Mouse (Mus musculus) liver, adult 2 months (tissue): ENCODE data around the gene Atp6v1g1. TPM values are rescaled to one million over a fixed set of nuclear protein-coding genes. Genes with fewer than 3 reads are reported as not detected.

ENCODE experiments used
- DNase-seq: peaks from one replicate; pipeline ENCODE4 v3.0.0-alpha.2; 2011; ENCODE audit warnings: low read depth, low spot score; ENCODE audit errors: extremely low read depth
- H3K27ac ChIP-seq: fragments of 200-500 bp; replicated peaks from 2 replicates; pipeline ENCODE4 v1.5.1; 2012; ENCODE audit warnings: low read depth, mild to moderate bottlenecking, control low read depth, inconsistent platforms, low read length; ENCODE audit not compliant: insufficient read depth
- H3K27me3 ChIP-seq: fragments of 200-500 bp; 2 replicates; pipeline ENCODE4 v1.6.1; 2012; ENCODE audit warnings: mild to moderate bottlenecking, moderate library complexity, low read length, inconsistent platforms; ENCODE audit not compliant: control insufficient read depth, insufficient read depth
- H3K36me3 ChIP-seq: fragments of 200-500 bp; 2 replicates; pipeline ENCODE4 v1.6.1; 2012; ENCODE audit warnings: low read length, inconsistent platforms; ENCODE audit not compliant: control insufficient read depth, insufficient read depth
- H3K4me1 ChIP-seq: fragments of 200-500 bp; 2 replicates; pipeline ENCODE4 v1.6.1; 2011; ENCODE audit warnings: low read length; ENCODE audit not compliant: control insufficient read depth, insufficient read depth
- H3K4me3 ChIP-seq: fragments of 200-500 bp; 2 replicates; pipeline ENCODE4 v1.5.1; 2011; ENCODE audit warnings: low read depth, mild to moderate bottlenecking, control low read depth, low read length, moderate library complexity; ENCODE audit not compliant: insufficient read depth
- H3K79me2 ChIP-seq: fragments of 200-500 bp; 2 replicates; pipeline ENCODE4 v1.6.1; 2012; ENCODE audit warnings: inconsistent platforms, mild to moderate bottlenecking, low read length, moderate library complexity; ENCODE audit not compliant: control insufficient read depth, insufficient read depth
- H3K9ac ChIP-seq: fragments of 200-500 bp; 2 replicates; pipeline ENCODE4 v1.6.1; 2012; ENCODE audit warnings: low read depth, mild to moderate bottlenecking, control low read depth, inconsistent platforms, low read length
- CTCF ChIP-seq: fragments of 200-500 bp; IDR thresholded peaks from 2 replicates; pipeline ENCODE4 v1.5.1; 2011; ENCODE audit warnings: low read depth, low read length, control low read depth
- POLR2A ChIP-seq: fragments of 200-500 bp; IDR thresholded peaks from 2 replicates; pipeline ENCODE4 v1.6.1; 2011; ENCODE audit warnings: low read length, control low read depth; ENCODE audit not compliant: insufficient read depth; ENCODE audit errors: extremely low read depth
- WGBS: fragments of 180-500 bp; shearing (Covaris S2); methylation state at CpG from one replicate; pipeline ENCODE4 v1.1.7; 2018; 5-methylcytosine and 5-hydroxymethylcytosine counted together
- polyA plus RNA-seq: library from polyadenylated mRNA; depleted of rRNA; stranded (reverse); fragments of >200 nt; gene quantifications from 2 replicates; pipeline ENCODE4 v1.2.3, GENCODE M21; 2012; rRNA removed
- total RNA-seq: library from RNA; depleted of rRNA; stranded (reverse); fragments of >200 nt; gene quantifications from 2 replicates; pipeline ENCODE4 v1.2.3, GENCODE M21; 2014; rRNA removed

Gene Atp6v1g1
- total RNA-seq = 79.7 and 82.6 TPM in 2 replicates
- polyA plus RNA-seq = 31.6 and 33.4 TPM in 2 replicates

GRCm38 (mm10) chr4:63544494-63545230, at the start of gene Atp6v1g1:
Gene Atp6v1g1 (plus strand): TSS chr4:63544772.
- peaks cover 20% of the 10 kb centered on the region for H3K4me1 ChIP-seq
- H3K36me3 ChIP-seq = peaks cover 14% of the 10 kb centered on the region
- WGBS = under 1% methylated on average over 57 of the region's 57 CpGs
- no peaks in the 10 kb centered on the region for H3K27me3 ChIP-seq
- H3K4me3 ChIP-seq = peak within 1 kb of the TSS; percentile 98
- peak within 1 kb of the TSS; percentile 95 for H3K9ac ChIP-seq
- peaks cover 12% of the 10 kb centered on the region; the same call in 1 of the 2 replicates for H3K79me2 ChIP-seq
- DNase-seq = peak; percentile 87
- H3K27ac ChIP-seq = peak within 1 kb of the TSS; percentile 88
- TF ChIP-seq CTCF (no peak), POLR2A (peak; percentile 63; the same call in 1 of the 2 replicates)

- Histone ChIP-seq H3K9ac (peak overlapping the region; percentile 76), H3K36me3 (no peaks in the 10 kb centered on the region), H3K79me2 (no peaks in the 10 kb centered on the region), H3K4me3 (peak overlapping the region; percentile 66), H3K4me1 (peaks cover 3% of the 10 kb centered on the region), H3K27ac (no peak overlapping the region), H3K27me3 (peaks cover 6% of the 10 kb centered on the region)
- WGBS = 1% methylated on average over 106 of the region's 107 CpGs
- TF ChIP-seq POLR2A (no peak), CTCF (no peak)
- peak; percentile 18 for DNase-seq
Measured at GRCm38 (mm10) chr4:63494967-63495914, 49.3 kb upstream of the Atp6v1g1 start.

- WGBS = under 1% methylated on average over 29 of the region's 34 CpGs
- H3K36me3 ChIP-seq = no peaks in the 10 kb centered on the region
- TF ChIP-seq POLR2A (0 out of 2 replicates have a peak, but pooled peaks have one; percentile 18), CTCF (no peak)
- H3K27me3 ChIP-seq = peaks cover 6% of the 10 kb centered on the region
- no peak within 1 kb of the TSS for H3K27ac ChIP-seq
- DNase-seq = peak; percentile 35
- no peaks in the 10 kb centered on the region for H3K79me2 ChIP-seq
- peak within 1 kb of the TSS; percentile 66 for H3K4me3 ChIP-seq
- H3K9ac ChIP-seq = peak within 1 kb of the TSS; percentile 76
- peaks cover 3% of the 10 kb centered on the region for H3K4me1 ChIP-seq
Measured at GRCm38 (mm10) chr4:63495915-63496278, 48.7 kb upstream of the Atp6v1g1 start, which contains the start of gene Whrn. Gene Whrn (minus strand): TSS chr4:63495991.

- no peak for TF ChIP-seq CTCF
- TF ChIP-seq POLR2A = no peak
- DNase-seq = peak; percentile 6
- Histone ChIP-seq H3K4me1 (peaks cover 3% of the 10 kb centered on the region), H3K9ac (peak overlapping the region; percentile 32; the same call in 1 of the 2 replicates), H3K79me2 (no peaks in the 10 kb centered on the region), H3K27ac (no peak overlapping the region), H3K36me3 (no peaks in the 10 kb centered on the region), H3K4me3 (peak overlapping the region; percentile 45), H3K27me3 (peaks cover 6% of the 10 kb centered on the region)
- WGBS = 15% methylated on average over 6 of the region's 6 CpGs
Measured at GRCm38 (mm10) chr4:63496312-63496711, 48.3 kb upstream of the Atp6v1g1 start.

GRCm38 (mm10) chr4:63498346-63498745, 46.2 kb upstream of the Atp6v1g1 start:
- peaks cover 6% of the 10 kb centered on the region for H3K27me3 ChIP-seq
- no peak overlapping the region for H3K4me3 ChIP-seq
- peaks cover 3% of the 10 kb centered on the region for H3K4me1 ChIP-seq
- no peaks in the 10 kb centered on the region for H3K36me3 ChIP-seq
- no peak for DNase-seq
- 38% methylated on average over 3 of the region's 3 CpGs for WGBS
- H3K27ac ChIP-seq = no peak overlapping the region
- no peaks in the 10 kb centered on the region for H3K79me2 ChIP-seq
- no peak for TF ChIP-seq CTCF
- TF ChIP-seq POLR2A = no peak
- H3K9ac ChIP-seq = no peak overlapping the region
